ENCODE assay signal across 28 mouse cellular contexts in the genomic region with DNA sequence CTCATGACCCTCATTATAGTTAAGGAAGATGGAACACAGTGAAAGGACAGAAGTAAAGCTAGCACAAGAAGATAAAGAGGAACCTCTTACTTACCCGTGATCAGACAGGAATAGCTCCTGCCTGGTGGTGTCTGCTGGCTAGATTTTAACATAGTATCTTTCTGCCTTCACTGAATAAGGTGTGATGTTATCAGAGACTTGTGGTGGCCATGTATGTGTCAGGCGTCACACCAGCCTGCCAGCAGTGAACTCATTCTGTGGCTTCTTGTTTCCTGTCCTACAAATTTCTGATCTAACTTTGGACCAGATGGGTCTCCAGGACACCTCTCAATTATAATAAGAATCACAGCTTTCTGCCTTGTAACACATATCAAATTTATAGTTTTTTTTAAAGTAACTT.
DNase-seq lines count a peak whose midpoint lies in the region; ATAC-seq lines count a peak whose summit lies in the region.
"Had no signal": no experiment of that assay in that cellular context is flagged by ENCODE, and none has a peak within 500 bp of the region (broad histone marks: within the 10 kb centered on the region; RNA-seq: fewer than 3 reads in every experiment).

No protein-coding gene starts in this region.

- no peaks in the 10 kb centered on the region for H3K9me3 ChIP-seq in forebrain, embryonic 15.5 days
- H3K9me3 ChIP-seq: embryonic facial prominence, embryonic 13.5 days; forebrain, embryonic 10.5 days; limb, embryonic 13.5 days; lung, embryonic 15.5 days had no signal

- peak; percentile 37 for ATAC-seq in activated CD4-positive, CD25-positive, alpha-beta regulatory T cell, adult 4 months
- peak; percentile 9; the same call in 1 of the 2 replicates for ATAC-seq in megakaryocyte progenitor cell, adult 5-6 weeks (replicated peaks; ENCODE audit: poor library complexity)
- ATAC-seq in forebrain, embryonic 15.5 days (replicated peaks): no peak
- ATAC-seq: forebrain, embryonic 16.5 days; hindbrain, embryonic 16.5 days; intestine, postnatal 0 days had no signal

- no peaks in the 10 kb centered on the region for H3K36me3 ChIP-seq in forebrain, embryonic 15.5 days
- H3K36me3 ChIP-seq: embryonic facial prominence, embryonic 13.5 days; forebrain, embryonic 10.5 days; limb, embryonic 13.5 days; lung, embryonic 15.5 days had no signal

- no peaks in the 10 kb centered on the region for H3K27me3 ChIP-seq in forebrain, embryonic 15.5 days
- H3K27me3 ChIP-seq: embryonic facial prominence, embryonic 13.5 days; lung, embryonic 15.5 days had no signal

- 72% methylated on average over 2 of the region's 2 CpGs for WGBS in forebrain, embryonic 15.5 days

- H3K9ac ChIP-seq in forebrain, embryonic 15.5 days (replicated peaks): no peak overlapping the region
- H3K9ac ChIP-seq: embryonic facial prominence, embryonic 13.5 days; limb, embryonic 13.5 days; lung, embryonic 15.5 days had no signal

- intact Hi-C loops in heart, postnatal 36 days (cut with DNase I): no loop called here

- H3K4me2 ChIP-seq in forebrain, embryonic 15.5 days (replicated peaks): no peak overlapping the region
- H3K4me2 ChIP-seq: embryonic facial prominence, embryonic 13.5 days; limb, embryonic 13.5 days; liver, embryonic 11.5 days; lung, embryonic 15.5 days had no signal

- no peak overlapping the region for H3K27ac ChIP-seq in forebrain, embryonic 15.5 days (replicated peaks)
- H3K27ac ChIP-seq: embryonic facial prominence, embryonic 13.5 days; forebrain, embryonic 10.5 days; gastrocnemius, adult 2 months; limb, embryonic 13.5 days; lung, embryonic 15.5 days; stomach, postnatal 0 days had no signal

- no peaks in the 10 kb centered on the region for H3K4me1 ChIP-seq in forebrain, embryonic 15.5 days
- H3K4me1 ChIP-seq: embryonic facial prominence, embryonic 13.5 days; limb, embryonic 13.5 days; lung, embryonic 15.5 days had no signal

- no peak overlapping the region for H3K4me3 ChIP-seq in forebrain, embryonic 15.5 days
- H3K4me3 ChIP-seq: embryonic facial prominence, embryonic 13.5 days; forebrain, embryonic 10.5 days; gastrocnemius, adult 2 months; limb, embryonic 13.5 days; lung, embryonic 15.5 days had no signal

- DNase-seq in CD4-positive, CD25-positive, alpha-beta regulatory T cell, adult 2 months (ENCODE audit: low read depth, low spot score): peak; percentile 30
- DNase-seq in heart, postnatal 36 days: no peak
- DNase-seq in kidney, postnatal 4 days: no peak
- DNase-seq in kidney, adult 18-20 months: no peak
- DNase-seq: adrenal gland, postnatal 10 days; cerebellum, adult 8-10 months; cerebellum, postnatal 36 days; gastrocnemius, adult 2 months; gastrocnemius, postnatal 36 days; heart, postnatal 14 days; kidney, postnatal 36 days; lung, postnatal 36 days; midbrain, embryonic 14.5 days; spleen, adult 18-20 months; thymus, adult 18-20 months; thymus, postnatal 25 days had no signal
